Mouse (Mus musculus): Measurements from ENCODE around the gene Oard1. TPM values are rescaled to one million over a fixed set of nuclear protein-coding genes. Genes with fewer than 3 reads are reported as not detected.

Gene Oard1
- total and polyA plus RNA-seq, 3 experiments: 30.6 to 59.4 (median 32.6) TPM

- Histone ChIP-seq H3K4me2 (ENCODE audit: insufficient read depth, low read depth, poor library complexity, severe bottlenecking) (0 out of 2 replicates have a peak overlapping the region, but pooled peaks have one; percentile 82), H3K4me1 (ENCODE audit: control insufficient read depth in 1 of 2, insufficient read depth in 2 of 2) (peaks cover 23 to 76% of the 10 kb centered on the region in 2 experiments), H3K27me3 (replicated peaks) (no peaks in the 10 kb centered on the region), H3K9ac (ENCODE audit: insufficient read depth, low read depth) (peak overlapping the region; percentile 48; the same call in 1 of the 2 replicates), H3K27ac (ENCODE audit: insufficient read depth, low read depth) (no peak overlapping the region), H3K9me3 (replicated peaks; ENCODE audit: low read length) (no peaks in the 10 kb centered on the region), H3K36me3 (replicated peaks in 1 of 2; ENCODE audit: control insufficient read depth in 1 of 2, insufficient read depth in 1 of 2, low read length in 1 of 2) (peaks cover 21 to 79% of the 10 kb centered on the region in 2 experiments), H3K79me2 (replicated peaks; ENCODE audit: control insufficient read depth, extremely low read depth, insufficient read depth, poor library complexity, severe bottlenecking) (peaks cover 83% of the 10 kb centered on the region), H3K4me3 (replicated peaks in 1 of 3; ENCODE audit: low read depth in 2 of 3, low read length in 2 of 3, poor library complexity in 1 of 3) (no peak overlapping the region)
- TF ChIP-seq EP300 (IDR thresholded peaks at IDR 0.05; ENCODE audit: low read length): no peak
- no peak for TF ChIP-seq POLR2A (IDR thresholded peaks at IDR 0.05; ENCODE audit: low read depth, low read length)
- no peak for TF ChIP-seq PAX5 (IDR thresholded peaks at IDR 0.05; ENCODE audit: low read length)
- TF ChIP-seq HCFC1 (IDR thresholded peaks at IDR 0.05; ENCODE audit: low read depth, low read length): no peak
- no peak for TF ChIP-seq MXI1 (IDR thresholded peaks at IDR 0.05; ENCODE audit: low read depth, low read length)
- no peak for TF ChIP-seq TCF12 (IDR thresholded peaks at IDR 0.05; ENCODE audit: low read depth, low read length)
- TF ChIP-seq ZNF384 (IDR thresholded peaks at IDR 0.05; ENCODE audit: low read depth, low read length): no peak
- no peak for TF ChIP-seq ELF1 (IDR thresholded peaks at IDR 0.05; ENCODE audit: low read depth, low read length)
- no peak for TF ChIP-seq CTCF (conservative IDR thresholded peaks at IDR 0.05 in 1 of 2, IDR thresholded peaks at IDR 0.05 in 1 of 2; ENCODE audit: low read depth in 2 of 2, low read length in 2 of 2)
- TF ChIP-seq IRF4 (IDR thresholded peaks at IDR 0.05; ENCODE audit: low read depth, low read length): no peak
- no peak for TF ChIP-seq MEF2A (IDR thresholded peaks at IDR 0.05; ENCODE audit: borderline replicate concordance, low read depth, low read length)
- TF ChIP-seq KAT2A (IDR thresholded peaks at IDR 0.05; ENCODE audit: insufficient replicate concordance, low read length): no peak
- TF ChIP-seq NELFE (IDR thresholded peaks at IDR 0.05; ENCODE audit: low read depth, low read length): no peak
- no peak for TF ChIP-seq ZC3H11A (IDR thresholded peaks at IDR 0.05; ENCODE audit: low read depth, low read length)
- no peak for TF ChIP-seq USF1 (IDR thresholded peaks at IDR 0.05; ENCODE audit: low read depth, low read length)
- no peak for TF ChIP-seq E2F4 (IDR thresholded peaks at IDR 0.05; ENCODE audit: insufficient replicate concordance, low read depth, low read length)
- in situ Hi-C loops (cut with MboI; ENCODE audit: low pct_ligation_motif_present, low pct_unique_long_range_greater_than_20kb, low sequenced_read_pairs) (no loop called here), dilution Hi-C loops (cut with MboI; ENCODE audit: extremely low pct_ligation_motif_present, extremely low pct_unique_long_range_greater_than_20kb, low sequenced_read_pairs) (no loop called here)
- DNase-seq (ENCODE audit: extremely low read depth): no peak
Observed at GRCm38 (mm10) chr17:48402751-48403150, 7.1 kb upstream of the Oard1 start.

- H3K36me3 ChIP-seq (replicated peaks in 1 of 2; ENCODE audit: control insufficient read depth in 1 of 2, insufficient read depth in 1 of 2, low read length in 1 of 2): peaks cover 14 to 68% of the 10 kb centered on the region in 2 experiments
- in situ Hi-C loops (cut with MboI; ENCODE audit: low pct_ligation_motif_present, low pct_unique_long_range_greater_than_20kb, low sequenced_read_pairs): no loop called here
- dilution Hi-C loops (cut with MboI; ENCODE audit: extremely low pct_ligation_motif_present, extremely low pct_unique_long_range_greater_than_20kb, low sequenced_read_pairs): no loop called here
- peaks cover 86% of the 10 kb centered on the region for H3K79me2 ChIP-seq (replicated peaks; ENCODE audit: control insufficient read depth, extremely low read depth, insufficient read depth, poor library complexity, severe bottlenecking)
- H3K4me2 ChIP-seq (ENCODE audit: insufficient read depth, low read depth, poor library complexity, severe bottlenecking): peak overlapping the region; percentile 26
- peak overlapping the region; percentile 84 for H3K27ac ChIP-seq (ENCODE audit: insufficient read depth, low read depth)
- no peaks in the 10 kb centered on the region for H3K9me3 ChIP-seq (replicated peaks; ENCODE audit: low read length)
- TF ChIP-seq BHLHE40 (IDR thresholded peaks at IDR 0.05; ENCODE audit: low read depth, low read length) (no peak), SIN3A (IDR thresholded peaks at IDR 0.05; ENCODE audit: low read length) (no peak), E2F4 (IDR thresholded peaks at IDR 0.05; ENCODE audit: insufficient replicate concordance, low read depth, low read length) (no peak), EP300 (IDR thresholded peaks at IDR 0.05; ENCODE audit: low read length) (no peak), UBTF (IDR thresholded peaks at IDR 0.05; ENCODE audit: low read depth, low read length) (no peak), GABPA (IDR thresholded peaks at IDR 0.05; ENCODE audit: insufficient replicate concordance, low read depth, low read length) (no peak), NRF1 (IDR thresholded peaks at IDR 0.05; ENCODE audit: low read depth, low read length) (no peak), ZKSCAN1 (IDR thresholded peaks at IDR 0.05; ENCODE audit: borderline replicate concordance, low read depth, low read length) (no peak), ETS1 (conservative IDR thresholded peaks at IDR 0.05; ENCODE audit: low read depth, low read length) (no peak), RAD21 (IDR thresholded peaks at IDR 0.05; ENCODE audit: low read depth, low read length) (no peak)
- DNase-seq (ENCODE audit: extremely low read depth): no peak
- H3K27me3 ChIP-seq (replicated peaks): no peaks in the 10 kb centered on the region
- H3K9ac ChIP-seq (ENCODE audit: insufficient read depth, low read depth): no peak overlapping the region; the same call in 1 of the 2 replicates
- peaks cover 23 to 78% of the 10 kb centered on the region in 2 experiments for H3K4me1 ChIP-seq (ENCODE audit: control insufficient read depth in 1 of 2, insufficient read depth in 2 of 2)
- no peak overlapping the region for H3K4me3 ChIP-seq (replicated peaks in 1 of 3; ENCODE audit: low read depth in 2 of 3, low read length in 2 of 3, poor library complexity in 1 of 3)
Observed at GRCm38 (mm10) chr17:48403848-48404247, 6.0 kb upstream of the Oard1 start.

All from CH12.LX (cell line).